Comparison of ENCODE assay signal across 8 mouse cellular contexts in the genomic region with DNA sequence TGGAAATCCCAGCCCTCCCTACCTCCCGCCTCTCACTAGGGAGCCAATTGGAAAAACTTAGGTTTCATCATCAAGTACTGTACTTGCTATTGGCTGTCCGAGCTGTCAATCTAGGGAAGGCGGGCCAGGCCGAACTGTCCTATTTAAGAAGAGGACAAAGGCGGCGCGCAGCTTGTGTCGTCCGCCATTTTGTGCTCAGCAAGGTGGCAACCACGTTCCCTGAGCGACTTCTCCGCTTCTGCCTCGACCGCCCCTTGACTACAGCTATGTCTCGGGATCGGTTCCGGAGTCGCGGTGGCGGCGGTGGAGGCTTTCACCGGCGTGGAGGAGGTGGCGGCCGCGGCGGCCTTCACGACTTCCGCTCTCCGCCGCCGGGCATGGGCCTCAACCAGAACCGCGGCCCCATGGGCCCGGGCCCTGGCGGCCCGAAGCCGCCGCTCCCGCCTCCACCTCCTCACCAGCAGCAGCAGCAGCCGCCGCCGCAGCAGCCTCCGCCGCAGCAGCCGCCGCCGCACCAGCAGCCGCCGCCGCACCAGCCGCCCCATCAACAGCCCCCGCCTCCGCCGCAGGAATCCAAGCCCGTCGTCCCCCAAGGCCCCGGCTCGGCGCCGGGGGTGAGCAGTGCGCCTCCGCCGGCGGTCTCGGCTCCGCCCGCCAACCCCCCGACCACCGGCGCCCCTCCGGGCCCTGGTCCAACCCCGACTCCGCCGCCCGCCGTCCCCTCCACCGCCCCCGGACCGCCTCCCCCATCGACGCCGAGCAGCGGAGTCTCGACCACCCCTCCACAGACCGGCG. TPM values are rescaled to one million over a fixed set of nuclear protein-coding genes. Genes with fewer than 3 reads are reported as not detected.
DNase-seq lines count a peak whose midpoint lies in the region; ATAC-seq lines count a peak whose summit lies in the region.

A gene (plus strand): TSS at position 174 of the 795 bp plus-strand sequence.

- peak; percentile 92 for DNase-seq in WW6 (ENCODE audit: low read depth, low spot score)
- peak; percentile 99 to 100 for DNase-seq in cerebellum, postnatal 4 days (ENCODE audit: low spot score in 2 of 2)
- peak; percentile 100 for DNase-seq in gastrocnemius, adult 18-20 months (ENCODE audit: low spot score)
- peak; percentile 97 to 99 for DNase-seq in left cerebral cortex, adult 18-20 months (ENCODE audit: low spot score in 2 of 2)
- DNase-seq in right cerebral cortex, adult 18-20 months: peak; percentile 97
- DNase-seq in urinary bladder, postnatal 10 days (ENCODE audit: low spot score): peak; percentile 96

- no peaks in the 10 kb centered on the region for H3K9me3 ChIP-seq in hindbrain, embryonic 16.5 days (ENCODE audit: control insufficient read depth, low read length)

- peak; percentile 97 for ATAC-seq in hindbrain, embryonic 16.5 days

- H3K4me3 ChIP-seq in hindbrain, embryonic 16.5 days (ENCODE audit: low read length): peak within 1 kb of the TSS; percentile 99
- peak within 1 kb of the TSS; percentile 90 for H3K4me3 ChIP-seq in macrophage (ENCODE audit: inconsistent target)

- H3K4me2 ChIP-seq in hindbrain, embryonic 16.5 days (ENCODE audit: low read length): peak within 1 kb of the TSS; percentile 52

- H3K9ac ChIP-seq in hindbrain, embryonic 16.5 days (ENCODE audit: low read depth, low read length): peak within 1 kb of the TSS; percentile 100

- WGBS in hindbrain, embryonic 16.5 days: under 1% methylated on average over 53 of the region's 87 CpGs
- under 1% methylated on average over 63 of the region's 87 CpGs for WGBS in macrophage (ENCODE audit: missing documents)

- peak within 1 kb of the TSS; percentile 97 for H3K27ac ChIP-seq in hindbrain, embryonic 16.5 days (ENCODE audit: low read depth, low read length)
- H3K27ac ChIP-seq in macrophage: peak within 1 kb of the TSS; percentile 41

- H3K4me1 ChIP-seq in hindbrain, embryonic 16.5 days (ENCODE audit: control insufficient read depth, insufficient read depth, low read depth, low read length): peaks cover 28% of the 10 kb centered on the region

- peaks cover 44% of the 10 kb centered on the region for H3K79me2 ChIP-seq in macrophage (ENCODE audit: inconsistent target)

- H3K36me3 ChIP-seq in hindbrain, embryonic 16.5 days (ENCODE audit: control insufficient read depth, insufficient read depth, low read length): peaks cover 6% of the 10 kb centered on the region
- H3K36me3 ChIP-seq in macrophage (ENCODE audit: inconsistent target): peaks cover 10% of the 10 kb centered on the region; the same call in 1 of the 2 replicates

- H3K27me3 ChIP-seq in hindbrain, embryonic 16.5 days (replicated peaks; ENCODE audit: control insufficient read depth, insufficient read depth, low read length): no peaks in the 10 kb centered on the region

RNA-seq across cellular contexts. Expression of the gene that starts here (rescaled TPM):
- total RNA-seq in gastrocnemius, adult 18-20 months (2021): 10 to 100 TPM; 54.9 to 65.1 TPM
- 46.2 and 50.7 TPM in 2 replicates for polyA plus RNA-seq in hindbrain, embryonic 16.5 days (2015; fragmentation: Nextera tagmentation; extraction: Ambion mirVana)
- total RNA-seq in left cerebral cortex, adult 18-20 months (2021): 100 to 1,000 TPM; 240 to 256 TPM
- 1,000 to 10,000 TPM in 9 of 26 experiments, 100 to 1,000 TPM in 17; 597 to 1,272 (median 877) TPM for total RNA-seq in macrophage (2018; cell fraction: chromatin; rRNA removed)
- 100 to 1,000 TPM in 13 of 26 experiments, 10 to 100 TPM in 13; 51.0 to 154 (median 98.2) TPM for total RNA-seq in macrophage (2018; cell fraction: cytosol; rRNA removed)
- total RNA-seq in macrophage (2018; cell fraction: nucleus; rRNA removed): 100 to 1,000 TPM; 243 to 649 (median 372) TPM
- polyA plus RNA-seq in macrophage (2018): 107 to 312 TPM (median 142 TPM) in 3 replicates

Comparison
In these comparisons a context has a peak if more than half of its experiments do, and no peak if none do; other contexts are left out.
1. Peak in every context shown above with its lines: DNase-seq, ATAC-seq, H3K4me3 ChIP-seq and H3K27ac ChIP-seq.